Mouse (Mus musculus) stomach, postnatal 0 days (tissue): ENCODE measurements around the gene Apoe.

Experiments
- CTCF ChIP-seq: IDR thresholded peaks from 2 replicates; pipeline ENCODE4 v1.5.1; 2016; ENCODE audit warnings: antibody characterized with exemption, low read depth, mild to moderate bottlenecking, moderate library complexity
- EP300 ChIP-seq: optimal IDR thresholded peaks from 2 replicates; pipeline ENCODE3; 2016; ENCODE audit warnings: antibody characterized with exemption

DNA sequence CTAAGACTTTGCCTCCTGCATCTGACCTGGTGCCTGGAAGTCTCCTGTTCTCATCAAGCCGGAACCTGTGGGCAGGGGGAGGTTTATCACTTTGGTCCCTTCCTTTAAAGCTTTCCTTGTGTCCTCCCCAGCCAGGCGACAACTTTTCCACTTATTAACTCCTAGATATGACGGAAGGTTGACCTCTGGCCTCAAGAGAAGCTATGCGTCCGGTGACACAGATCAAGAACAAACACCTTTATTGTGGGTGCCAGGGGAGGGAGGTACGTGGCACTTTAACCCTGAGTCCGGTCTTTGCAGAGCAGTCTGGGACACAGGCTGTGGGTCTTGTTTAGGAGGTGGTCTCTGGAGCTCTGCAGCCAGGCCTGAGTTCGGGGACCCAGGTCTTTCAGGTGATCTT lies 21.1 kb downstream of the Apoe start, which contains the start of gene Apoc2:
- TF ChIP-seq CTCF (no peak), EP300 (no peak)
